Mouse (Mus musculus) neutrophil, adult 83 days (primary cell): ENCODE measurements around the gene Kpna4. TPM values are rescaled to one million over a fixed set of nuclear protein-coding genes. Genes with fewer than 3 reads are reported as not detected.

Source experiments
- total RNA-seq, 2 experiments: library from RNA; stranded (reverse); gene quantifications; one replicate each; pipeline ENCODE4 v1.2.4; 2023

Gene Kpna4
- total RNA-seq = 10 to 100 TPM; 82.4 to 97.3 TPM

DNA sequence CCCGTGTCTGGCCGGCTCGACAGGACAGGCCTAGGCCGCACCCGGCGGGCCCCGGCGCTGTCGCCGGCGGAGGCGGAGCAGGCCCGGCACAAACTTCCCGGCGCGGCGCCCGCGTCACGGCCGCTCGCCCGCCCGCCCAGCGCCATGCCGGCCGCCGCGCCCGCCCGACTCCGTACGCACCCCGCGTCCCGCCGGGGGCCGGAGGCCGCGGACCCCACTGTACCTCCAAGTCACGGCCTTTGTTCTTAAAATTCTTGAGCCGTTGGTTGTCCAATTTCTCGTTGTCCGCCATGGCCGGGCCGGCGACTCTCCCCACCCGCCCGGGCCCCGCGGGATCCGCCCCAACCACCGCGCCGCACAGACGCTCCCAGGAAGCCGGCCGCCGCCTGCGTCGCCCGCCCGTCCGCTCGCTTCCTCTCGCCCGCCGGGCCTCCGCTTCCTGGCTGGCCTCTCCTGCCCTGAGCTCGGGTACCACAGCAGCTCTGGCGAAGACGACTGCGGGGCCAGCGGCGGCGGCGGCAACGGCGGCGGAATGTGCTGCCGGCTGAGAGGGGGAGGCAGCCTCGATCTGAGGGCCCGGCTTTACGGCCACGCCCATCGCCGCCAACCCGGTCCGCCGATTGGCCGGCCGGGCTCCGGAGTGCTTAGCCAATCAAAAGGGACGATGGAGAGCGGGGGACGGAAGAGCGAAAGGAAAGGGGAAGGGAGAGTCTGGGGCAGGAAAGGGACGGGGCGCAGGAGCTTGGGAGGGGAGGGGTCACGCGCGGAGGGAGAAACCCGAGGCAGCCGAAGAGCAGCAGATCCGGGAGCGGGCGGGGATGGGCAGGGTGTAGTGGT lies at the start of gene Kpna4:
Gene Kpna4 (minus strand): TSS at position 605 of the 837 bp plus-strand sequence.

DNA sequence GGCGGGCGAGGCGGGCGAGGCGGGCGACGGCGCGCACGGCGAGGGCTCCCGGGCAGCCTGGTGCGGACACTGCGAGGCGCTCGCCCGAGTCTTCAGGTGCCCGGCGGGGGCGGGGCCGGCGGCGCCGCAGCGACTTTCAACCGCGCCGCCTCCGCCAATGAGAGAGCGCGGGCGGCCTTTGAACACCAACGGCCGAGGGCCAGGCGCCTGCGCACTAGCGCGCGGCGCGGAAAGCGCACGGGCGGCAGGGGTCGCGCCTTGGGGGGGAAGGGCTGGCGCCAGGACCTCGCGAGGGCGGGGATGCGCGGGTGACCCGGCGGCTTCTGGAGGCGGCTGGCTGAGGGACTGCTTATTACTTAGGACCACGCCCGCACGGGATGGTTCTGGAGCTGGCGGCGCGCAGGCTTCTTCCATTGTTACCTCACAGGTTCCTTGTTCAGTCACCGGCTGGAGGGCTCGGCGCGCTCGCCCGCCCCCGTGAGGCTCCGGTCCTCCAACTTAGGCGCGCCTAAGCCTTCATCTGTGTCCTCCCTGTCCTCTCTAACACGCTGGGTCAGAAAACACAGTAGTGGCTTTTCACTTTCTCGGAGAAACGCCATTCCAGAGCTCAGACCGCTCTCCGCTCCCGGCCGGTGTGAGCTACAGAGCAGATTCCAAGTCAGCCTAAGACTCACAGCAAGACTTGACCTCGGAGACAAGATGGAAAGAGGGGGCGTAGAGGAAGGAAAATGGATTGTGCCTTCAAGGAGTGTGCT lies 82.1 kb downstream of the Kpna4 start, which contains the start of gene Trim59:
Gene Trim59 (minus strand): TSS at position 111 of the 755 bp plus-strand sequence.

Other genes starting within 250 kb of the Kpna4 start
- gene Ift80, start 122.5 kb downstream of the Kpna4 start, total RNA-seq = 10 to 100 TPM; 10.9 to 16.2 TPM
- gene Smc4, start 122.4 kb downstream of the Kpna4 start, total RNA-seq = 100 to 1,000 TPM; 148 to 163 TPM
- gene Trim59, start 82.4 kb downstream of the Kpna4 start, total RNA-seq = 10 to 100 TPM; 33.9 to 34.4 TPM
- gene Arl14, start 95.3 kb upstream of the Kpna4 start, total RNA-seq = under 1 TPM in 1 of 2 experiments, not detected in 1; 0.28 TPM
- 1 to 10 TPM; 2.1 to 3.3 TPM for gene Ppm1l, start 189.7 kb upstream of the Kpna4 start, total RNA-seq